Comparison of ENCODE assay signal across 28 mouse cellular contexts in the genomic region with DNA sequence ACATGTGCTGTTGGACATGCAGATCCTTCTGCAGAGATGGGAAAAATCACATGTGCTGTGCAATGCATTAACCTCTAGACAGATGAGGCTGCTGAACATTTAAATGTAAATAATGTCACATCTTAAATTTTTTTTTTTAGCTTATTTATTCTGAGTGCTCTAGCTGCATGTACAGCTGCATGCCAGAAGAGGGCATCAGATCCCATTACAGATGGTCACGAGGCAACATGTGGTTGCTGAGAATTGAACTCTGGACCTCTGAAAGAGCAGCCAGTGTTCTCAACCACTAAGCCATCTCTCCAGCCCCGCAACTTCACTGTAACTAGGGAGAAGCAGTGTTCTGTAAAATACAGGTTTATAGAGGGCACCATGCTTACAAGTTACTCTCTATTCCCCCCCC. TPM values are rescaled to one million over a fixed set of nuclear protein-coding genes. Genes with fewer than 3 reads are reported as not detected.
"Had no signal": no experiment of that assay in that cellular context is flagged by ENCODE, and none has a peak within 500 bp of the region (broad histone marks: within the 10 kb centered on the region; RNA-seq: fewer than 3 reads in every experiment).

No protein-coding gene starts in this region.

- H3K27me3 ChIP-seq: heart, embryonic 12.5 days; hindbrain, embryonic 12.5 days; limb, embryonic 12.5 days; liver, embryonic 12.5 days had no signal

- H3K4me1 ChIP-seq: heart, embryonic 10.5 days; heart, embryonic 12.5 days; hindbrain, embryonic 10.5 days; hindbrain, embryonic 12.5 days; kidney, embryonic 15.5 days; limb, embryonic 10.5 days; limb, embryonic 12.5 days; liver, embryonic 12.5 days had no signal

- ATAC-seq: hindbrain, embryonic 16.5 days; inflammation-experienced regulatory T-cells, adult 6 months; intestine, embryonic 16.5 days; liver, embryonic 12.5 days had no signal

- H3K4me3 ChIP-seq: heart, embryonic 10.5 days; heart, embryonic 12.5 days; hindbrain, embryonic 10.5 days; hindbrain, embryonic 12.5 days; kidney, embryonic 15.5 days; left cerebral cortex, adult 2 months; limb, embryonic 10.5 days; limb, embryonic 12.5 days; liver, embryonic 12.5 days had no signal

- H3K4me2 ChIP-seq: heart, embryonic 12.5 days; hindbrain, embryonic 12.5 days; hindbrain, embryonic 14.5 days; kidney, embryonic 15.5 days; limb, embryonic 12.5 days; liver, embryonic 12.5 days had no signal

- H3K9ac ChIP-seq: heart, embryonic 12.5 days; hindbrain, embryonic 12.5 days; hindbrain, embryonic 14.5 days; kidney, embryonic 15.5 days; limb, embryonic 12.5 days; liver, embryonic 12.5 days; liver, embryonic 14.5 days had no signal

- H3K36me3 ChIP-seq: heart, embryonic 10.5 days; heart, embryonic 12.5 days; hindbrain, embryonic 10.5 days; hindbrain, embryonic 12.5 days; limb, embryonic 10.5 days; limb, embryonic 12.5 days; liver, embryonic 12.5 days had no signal

- H3K9me3 ChIP-seq: heart, embryonic 10.5 days; heart, embryonic 12.5 days; hindbrain, embryonic 10.5 days; kidney, embryonic 15.5 days; limb, embryonic 10.5 days; limb, embryonic 12.5 days; liver, embryonic 12.5 days had no signal

- DNase-seq: gastrocnemius, postnatal 14 days; gastrocnemius, postnatal 36 days; heart, adult 18-20 months; heart, postnatal 10 days; heart, postnatal 4 days; kidney, adult 9 months; kidney, postnatal 10 days; kidney, postnatal 25 days; kidney, postnatal 4 days had no signal

- H3K27ac ChIP-seq: heart, embryonic 10.5 days; hindbrain, embryonic 10.5 days; hindbrain, embryonic 12.5 days; hindbrain, embryonic 14.5 days; kidney, embryonic 15.5 days; left cerebral cortex, adult 2 months; limb, embryonic 10.5 days; limb, embryonic 12.5 days; liver, embryonic 12.5 days; liver, embryonic 14.5 days had no signal

RNA-seq across cellular contexts. Expression of a gene that starts 11.6 kb away (rescaled TPM):
- total RNA-seq: gastrocnemius, adult 18-20 months; gastrocnemius, postnatal 14 days; gastrocnemius, postnatal 36 days; heart, adult 18-20 months; heart, adult 8-10 months; heart, postnatal 10 days; heart, postnatal 25 days; heart, postnatal 4 days had no signal
- polyA plus RNA-seq: heart, embryonic 12.5 days; heart, embryonic 14.5 days; hindbrain, embryonic 14.5 days had no signal

RNA-seq across cellular contexts. Expression of a gene that starts 53.5 kb away (rescaled TPM):
- total RNA-seq: gastrocnemius, adult 18-20 months; gastrocnemius, adult 8-10 months; gastrocnemius, postnatal 14 days had no signal
